Mouse (Mus musculus) spleen, postnatal 0 days (tissue): ENCODE measurements around the gene Dync1li2. TPM values are rescaled to one million over a fixed set of nuclear protein-coding genes. Genes with fewer than 3 reads are reported as not detected.

ENCODE experiments used
- polyA plus RNA-seq: library from polyadenylated mRNA; unstranded; fragments of >200 nt; fragmentation: Nextera tagmentation; extraction: Ambion mirVana; gene quantifications from 2 replicates; pipeline ENCODE4 v1.2.1, GENCODE M21; 2015

The Dync1li2 gene
- polyA plus RNA-seq: 18.4 and 21.2 TPM in 2 replicates

GRCm38 (mm10) chr8:104442299-104443124 lies at the start of gene Dync1li2:
Gene Dync1li2, minus strand, starts transcription at chr8:104443047.

DNA sequence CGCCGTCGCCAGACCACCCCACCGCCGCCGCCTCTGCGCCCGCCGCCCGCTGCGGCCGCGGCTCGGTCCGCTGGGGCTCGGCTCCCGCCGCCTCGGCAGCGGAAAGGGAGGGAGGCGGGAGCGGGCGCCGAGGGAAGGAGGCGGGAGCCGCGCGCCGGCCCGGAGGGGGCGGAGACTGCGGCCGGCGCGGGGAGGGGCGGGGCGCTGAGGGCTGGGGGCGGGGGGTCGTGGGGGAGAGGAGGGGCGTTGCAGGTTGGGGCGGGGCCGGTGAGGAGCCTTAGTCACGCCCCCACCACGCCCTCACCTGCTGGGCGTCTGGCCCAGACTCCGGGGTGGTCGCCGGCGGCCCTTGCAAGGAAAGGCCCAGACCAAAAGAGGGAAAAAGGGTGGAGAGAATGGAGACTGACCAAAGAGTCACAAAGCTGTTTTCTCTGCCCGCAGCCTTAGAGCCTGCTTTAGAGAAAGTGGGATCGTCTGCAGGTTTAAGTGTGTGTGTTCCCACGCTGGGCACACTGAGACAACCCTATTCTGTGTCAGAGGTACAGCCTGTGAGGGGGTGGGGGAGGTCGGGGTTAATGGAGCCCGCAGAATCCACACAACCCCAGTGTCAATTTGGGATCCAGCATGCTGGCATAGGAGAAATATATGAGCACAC lies 47.0 kb downstream of the Dync1li2 start, which contains the start of gene Cmtm4:
TSS of gene Cmtm4 (minus strand) at position 105 of the 655 bp plus-strand sequence.

Other genes starting within 250 kb of the Dync1li2 start
- 15.1 and 20.3 TPM in 2 replicates for gene Tk2, start 194.5 kb downstream of the Dync1li2 start, polyA plus RNA-seq
- 40.6 and 41.4 TPM in 2 replicates for gene Cklf, start 192.2 kb downstream of the Dync1li2 start, polyA plus RNA-seq
- gene Cmtm2a, start 149.9 kb downstream of the Dync1li2 start, polyA plus RNA-seq: not detected in 2 replicates
- gene Gm45711, start 133.0 kb downstream of the Dync1li2 start, polyA plus RNA-seq: not detected in 2 replicates
- gene Cmtm1, start 132.9 kb downstream of the Dync1li2 start, polyA plus RNA-seq: not detected in 2 replicates
- not detected in 2 replicates for gene Gm11020, start 121.5 kb downstream of the Dync1li2 start, polyA plus RNA-seq
- not detected in 2 replicates for gene Cmtm2b, start 120.8 kb downstream of the Dync1li2 start, polyA plus RNA-seq
- gene Cmtm3, start 103.6 kb downstream of the Dync1li2 start, polyA plus RNA-seq: 44.0 and 60.1 TPM in 2 replicates
- gene Cmtm4, start 47.2 kb downstream of the Dync1li2 start, polyA plus RNA-seq: 0.83 and 1.1 TPM in 2 replicates
- 0.05 and 0.06 TPM in 2 replicates for gene Terb1, start 66.9 kb upstream of the Dync1li2 start, polyA plus RNA-seq
- 40.8 and 41.6 TPM in 2 replicates for gene Nae1, start 91.6 kb upstream of the Dync1li2 start, polyA plus RNA-seq
- 1.2 and 1.7 TPM in 2 replicates for gene Car7, start 91.6 kb upstream of the Dync1li2 start, polyA plus RNA-seq
- 3.0 and 3.3 TPM in 2 replicates for gene Pdp2, start 148.4 kb upstream of the Dync1li2 start, polyA plus RNA-seq
- gene Cdh16, start 181.3 kb upstream of the Dync1li2 start, polyA plus RNA-seq: not detected in 2 replicates
- 1.4 and 1.9 TPM in 2 replicates for gene Rrad, start 188.3 kb upstream of the Dync1li2 start, polyA plus RNA-seq
- 40.6 TPM in 2 replicates for gene Ciao2b, start 198.9 kb upstream of the Dync1li2 start, polyA plus RNA-seq